Mouse (Mus musculus): ENCODE results near the gene Tceal8.

The Tceal8 gene

DNA sequence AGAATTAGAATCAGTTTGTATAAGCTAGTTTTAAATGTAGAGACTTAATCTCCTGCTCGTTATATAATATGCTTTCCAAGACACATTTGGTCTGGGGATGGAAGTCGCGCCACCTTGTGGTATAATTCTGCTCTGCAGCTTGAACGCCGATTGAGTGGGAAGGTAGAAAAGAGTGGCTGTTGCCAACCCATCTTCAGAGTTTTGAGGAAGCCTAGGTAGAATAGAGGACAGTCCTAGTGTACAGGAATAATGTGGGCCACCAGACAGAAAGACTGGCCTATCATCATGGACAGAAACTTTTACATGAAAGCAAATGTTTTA, 44.4 kb downstream of the Tceal8 start:
- DNase-seq (ENCODE audit: low spot score), result peak; percentile 73

DNA sequence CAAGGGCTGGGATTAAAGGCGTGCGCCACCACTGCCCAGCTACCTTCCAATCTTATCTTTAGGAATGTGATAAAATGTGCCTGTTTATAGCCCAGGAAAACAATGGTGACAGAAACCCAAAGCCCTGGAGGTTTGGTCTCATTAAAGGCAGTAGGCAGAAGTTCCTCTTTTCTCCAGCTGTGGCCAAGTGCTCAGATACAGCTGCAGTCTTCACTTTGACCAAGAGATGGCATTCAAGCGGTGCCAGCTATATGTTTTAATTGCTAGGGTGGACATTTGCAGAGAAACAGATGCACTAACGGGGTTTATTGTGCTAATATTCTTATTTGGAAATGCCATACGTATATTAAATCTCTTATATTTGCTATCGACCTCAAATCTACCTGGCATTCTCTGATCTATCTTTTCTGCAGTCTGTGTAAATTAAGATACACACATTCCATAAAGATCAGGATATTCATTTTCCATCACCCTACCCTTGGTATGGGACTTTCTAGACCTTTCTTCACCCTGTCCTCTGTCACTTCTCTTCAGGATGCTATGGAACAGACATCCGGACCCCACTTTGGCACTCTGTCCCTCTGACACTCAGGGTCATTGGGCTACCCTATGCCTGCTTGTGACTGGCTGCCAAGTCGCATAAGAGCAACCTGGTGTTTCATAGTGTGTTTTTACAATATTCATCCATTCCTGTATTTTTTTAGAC, 45.0 kb downstream of the Tceal8 start:
- no peak for DNase-seq (ENCODE audit: low spot score)
